Mouse (Mus musculus) neural tube, embryonic 14.5 days (tissue): ENCODE measurements around the gene Rpia. TPM values are rescaled to one million over a fixed set of nuclear protein-coding genes. Genes with fewer than 3 reads are reported as not detected.
"Not testable (repeated sequence)": the region's sequence is repeated elsewhere in the genome, so short reads cannot be mapped to it uniquely, and the experiment has no call there.

Source experiments
- ATAC-seq: fragments of 200-750 bp; cut with Nextera tagmentation; 2 replicates; pipeline ENCODE4 v1.8.0; 2017; ENCODE audit warnings: low read depth, mild to moderate bottlenecking, moderate TSS enrichment, moderate library complexity
- H3K27ac ChIP-seq: fragments of 300-500 bp; sonication (generic); 2 replicates; pipeline ENCODE4 v1.5.1; 2014; ENCODE audit warnings: low read depth, mild to moderate bottlenecking, control low read depth, low read length, moderate library complexity, mixed read lengths
- H3K27me3 ChIP-seq: fragments of 300-500 bp; sonication (generic); 2 replicates; pipeline ENCODE4 v1.6.1; 2014; ENCODE audit warnings: low read length; ENCODE audit not compliant: control insufficient read depth, insufficient read depth
- H3K36me3 ChIP-seq: fragments of 300-500 bp; sonication (generic); 2 replicates; pipeline ENCODE4 v1.6.1; 2014; ENCODE audit warnings: low read length, mixed read lengths; ENCODE audit not compliant: control insufficient read depth, insufficient read depth
- H3K4me1 ChIP-seq: fragments of 300-500 bp; sonication (generic); 2 replicates; pipeline ENCODE4 v1.6.1; 2014; ENCODE audit warnings: low read length; ENCODE audit not compliant: control insufficient read depth, insufficient read depth
- H3K4me2 ChIP-seq: fragments of 300-500 bp; sonication (generic); 2 replicates; pipeline ENCODE4 v1.6.1; 2014; ENCODE audit warnings: mild to moderate bottlenecking, low read depth, low read length, control low read depth
- H3K4me3 ChIP-seq: fragments of 300-500 bp; sonication (generic); 2 replicates; pipeline ENCODE4 v1.5.1; 2014; ENCODE audit warnings: low read depth, low read length, control low read depth, mixed read lengths
- H3K9ac ChIP-seq: fragments of 300-500 bp; sonication (generic); replicated peaks from 2 replicates; pipeline ENCODE4 v1.6.1; 2014; ENCODE audit warnings: low read depth, mild to moderate bottlenecking, control low read depth, low read length, mixed read lengths
- H3K9me3 ChIP-seq: fragments of 300-500 bp; sonication (generic); 2 replicates; pipeline ENCODE4 v1.6.1; 2016; ENCODE audit warnings: low read length; ENCODE audit not compliant: control insufficient read depth
- WGBS: fragments of 180-500 bp; shearing (Covaris S2); extraction: QIAGEN DNeasy Blood & Tissue Kit; methylation state at CpG from one replicate; pipeline ENCODE4 v1.1.7; 2014; 5-methylcytosine and 5-hydroxymethylcytosine counted together
- polyA plus RNA-seq: library from polyadenylated mRNA; unstranded; fragments of >200 nt; fragmentation: Nextera tagmentation; extraction: Ambion mirVana; gene quantifications from 2 replicates; pipeline ENCODE4 v1.2.1, GENCODE M21; 2014

Rpia gene
- polyA plus RNA-seq, 1 experiment from 2014 or later = 4.5 TPM

DNA sequence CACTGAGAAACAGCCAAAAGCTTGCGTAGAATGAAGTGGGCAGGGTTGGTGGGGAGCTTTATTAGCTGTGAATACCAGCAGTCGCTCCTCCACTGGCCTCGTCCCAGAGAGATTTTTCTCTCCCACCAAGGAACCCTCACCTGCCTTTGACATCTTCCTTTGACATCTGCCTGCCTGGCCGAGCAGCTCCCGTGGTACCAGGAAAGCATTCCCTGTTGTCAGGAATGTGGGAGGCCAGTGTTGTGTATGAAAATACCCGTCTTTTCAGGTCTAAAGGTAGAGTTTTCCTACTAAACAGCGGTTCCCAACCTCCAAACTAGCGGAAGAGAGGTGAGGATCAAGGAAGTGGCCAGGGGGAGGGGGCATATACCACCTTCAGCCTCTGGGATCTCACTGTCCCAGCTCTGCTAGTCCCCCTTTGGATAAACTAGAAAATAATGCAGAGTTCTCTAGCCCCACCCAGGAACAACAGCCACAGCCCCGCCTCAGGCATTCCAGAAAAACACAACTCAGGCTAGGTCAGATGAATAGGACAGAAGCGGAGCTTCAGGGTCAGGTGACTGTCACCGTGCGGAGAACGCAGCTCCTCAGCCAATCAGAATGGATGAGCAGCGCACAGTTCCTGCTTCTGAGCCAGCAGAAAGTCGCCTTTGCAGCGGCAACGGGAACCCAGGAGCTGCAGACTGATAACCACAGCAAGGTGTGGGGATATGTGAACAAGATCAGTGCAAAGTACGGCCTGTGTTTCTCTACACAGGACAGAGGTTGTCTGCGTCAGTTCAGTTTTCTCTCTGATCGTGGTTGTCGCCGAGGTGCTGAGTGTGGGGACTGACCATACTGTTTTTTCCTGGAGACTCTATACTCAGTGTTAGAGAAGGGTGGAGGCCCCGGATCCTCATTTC, 32.3 kb upstream of the Rpia start:
- peak overlapping the region; percentile 44; the same call in 1 of the 2 replicates for H3K27ac ChIP-seq
- peak; percentile 98 for ATAC-seq
- H3K4me3 ChIP-seq = peak overlapping the region; percentile 39
- no peaks in the 10 kb centered on the region for H3K9me3 ChIP-seq
- H3K4me2 ChIP-seq = peak overlapping the region; percentile 75
- no peaks in the 10 kb centered on the region for H3K27me3 ChIP-seq
- peaks cover 6% of the 10 kb centered on the region; the same call in 1 of the 2 replicates for H3K4me1 ChIP-seq
- H3K36me3 ChIP-seq = no peaks in the 10 kb centered on the region
- 9% methylated on average over 23 of the region's 23 CpGs for WGBS
- H3K9ac ChIP-seq = peak overlapping the region; percentile 55

DNA sequence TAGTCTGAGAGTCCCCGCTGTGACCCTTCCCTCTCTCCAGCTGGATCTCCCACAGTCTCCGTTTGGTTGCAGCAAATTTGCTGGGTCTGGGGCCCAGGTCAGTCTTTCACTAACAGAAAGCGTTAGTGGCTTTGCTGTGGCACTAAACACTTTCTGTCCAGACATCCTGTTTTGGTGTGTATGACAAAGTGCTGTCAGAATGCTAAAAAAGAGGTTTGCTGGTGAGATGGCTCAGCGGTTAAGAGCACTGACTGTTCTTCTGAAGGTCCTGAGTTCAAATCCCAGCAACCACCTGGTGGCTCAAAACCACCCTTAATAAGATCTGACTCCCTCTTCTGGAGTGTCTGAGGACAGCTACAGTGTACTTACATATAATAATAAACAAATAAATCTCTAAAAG, 31.2 kb upstream of the Rpia start:
- WGBS = 81% methylated on average over 4 of the region's 4 CpGs

DNA sequence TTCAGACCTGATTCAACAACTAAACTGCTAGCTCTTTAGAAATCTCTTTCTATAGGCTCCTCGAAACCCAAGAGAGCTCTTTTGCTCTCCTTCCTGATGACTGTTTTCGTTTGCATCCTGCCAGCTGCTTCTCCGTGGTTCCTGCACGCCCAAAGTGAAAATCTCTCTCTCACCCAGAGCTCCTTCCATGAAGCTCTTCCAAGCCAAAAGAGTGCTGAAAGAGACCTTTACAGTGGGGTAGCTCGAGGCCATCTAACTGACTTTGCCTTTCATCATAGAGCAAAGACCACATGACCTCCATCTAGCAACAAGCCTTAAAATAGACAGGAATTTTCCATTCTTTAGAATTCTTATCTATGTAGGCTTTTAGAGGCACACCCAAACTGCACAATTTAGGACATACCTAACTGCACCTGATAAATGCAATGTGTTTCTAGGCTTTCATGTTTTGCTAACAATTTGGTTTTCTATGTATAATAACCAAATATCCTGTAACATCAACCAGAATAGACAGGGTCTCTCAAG, 30.4 kb upstream of the Rpia start:
- no peak for ATAC-seq
- Histone ChIP-seq H3K4me1 (peaks cover 6% of the 10 kb centered on the region; the same call in 1 of the 2 replicates), H3K27ac (no peak overlapping the region), H3K4me2 (no peak overlapping the region), H3K36me3 (no peaks in the 10 kb centered on the region), H3K9me3 (no peaks in the 10 kb centered on the region), H3K27me3 (no peaks in the 10 kb centered on the region), H3K9ac (no peak overlapping the region), H3K4me3 (no peak overlapping the region)
- WGBS = 67% methylated on average over 5 of the region's 5 CpGs

More for the DNA sequence above, 31.2 kb upstream of the Rpia start:
- H3K4me3 ChIP-seq, H3K9ac ChIP-seq, H3K27me3 ChIP-seq, H3K4me1 ChIP-seq, ATAC-seq, H3K36me3 ChIP-seq, H3K27ac ChIP-seq, H3K4me2 ChIP-seq, H3K9me3 ChIP-seq: not testable (repeated sequence)

DNA sequence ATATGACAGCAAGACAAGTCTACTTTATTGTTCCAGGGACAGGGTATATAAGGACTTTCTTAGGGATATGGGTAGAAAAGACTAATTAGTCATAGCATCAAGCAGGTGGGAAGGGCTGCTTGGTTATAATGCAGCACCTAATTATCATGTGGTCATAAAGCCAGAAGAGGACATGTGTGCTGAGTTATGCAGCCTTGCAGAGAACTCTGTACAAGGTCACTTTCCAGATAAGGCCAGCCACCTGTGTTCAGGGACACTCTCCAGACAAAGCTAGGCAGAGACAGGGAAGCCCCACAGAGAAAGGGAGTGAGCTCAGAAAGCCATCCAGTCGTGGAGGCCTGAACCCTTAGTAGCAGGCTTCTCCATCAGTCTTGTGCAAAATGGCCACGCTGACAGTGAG, 29.5 kb upstream of the Rpia start:
- 64% methylated on average over 2 of the region's 2 CpGs for WGBS
- Histone ChIP-seq H3K27ac (no peak overlapping the region), H3K9me3 (no peaks in the 10 kb centered on the region), H3K4me1 (peaks cover 6% of the 10 kb centered on the region; the same call in 1 of the 2 replicates), H3K27me3 (no peaks in the 10 kb centered on the region), H3K4me3 (no peak overlapping the region), H3K36me3 (no peaks in the 10 kb centered on the region), H3K9ac (no peak overlapping the region), H3K4me2 (no peak overlapping the region)
- no peak for ATAC-seq

DNA sequence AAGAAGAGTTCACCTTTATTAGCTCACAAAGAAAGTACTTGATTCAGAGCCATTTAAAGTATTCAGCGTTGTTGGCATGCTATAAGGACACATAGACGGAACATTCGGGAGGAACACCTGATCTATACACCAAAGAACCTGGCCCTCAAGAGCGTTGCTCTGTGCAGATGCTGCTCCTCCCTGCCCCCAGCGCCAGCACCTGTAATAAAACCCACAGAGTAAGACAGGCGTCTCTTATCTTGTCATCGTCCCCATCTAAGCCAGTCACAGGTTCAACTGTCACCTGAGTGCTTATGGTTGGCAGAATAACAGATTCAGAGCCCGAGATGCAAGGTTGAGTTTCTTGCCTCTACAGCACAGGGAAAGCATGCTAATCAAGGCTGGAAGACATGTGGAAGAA, 23.4 kb upstream of the Rpia start:
- no peak overlapping the region for H3K4me3 ChIP-seq
- ATAC-seq = no peak
- H3K4me1 ChIP-seq = no peaks in the 10 kb centered on the region
- no peak overlapping the region for H3K9ac ChIP-seq
- WGBS = 89% methylated on average over 8 of the region's 8 CpGs
- H3K36me3 ChIP-seq = no peaks in the 10 kb centered on the region
- no peak overlapping the region for H3K27ac ChIP-seq
- no peaks in the 10 kb centered on the region for H3K27me3 ChIP-seq
- no peak overlapping the region for H3K4me2 ChIP-seq
- H3K9me3 ChIP-seq = no peaks in the 10 kb centered on the region

DNA sequence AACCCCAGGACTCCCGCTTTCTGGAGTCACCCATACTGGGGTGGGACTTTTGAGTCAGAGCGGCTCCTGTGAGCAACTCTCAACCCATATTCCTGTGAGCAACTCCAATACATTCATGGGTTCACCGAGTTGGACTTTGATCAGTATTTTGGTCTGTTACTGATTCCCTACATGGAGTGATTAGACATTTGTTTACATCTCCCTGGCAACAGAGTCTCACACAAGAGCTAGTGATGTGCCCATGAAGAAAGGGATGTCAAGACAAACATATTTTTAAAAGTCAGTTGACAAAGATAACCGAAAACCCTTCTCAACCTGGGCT, 22.6 kb upstream of the Rpia start:
- no peak overlapping the region for H3K9ac ChIP-seq
- H3K27me3 ChIP-seq = no peaks in the 10 kb centered on the region
- H3K36me3 ChIP-seq = no peaks in the 10 kb centered on the region
- WGBS = 91% methylated on average over 4 of the region's 4 CpGs
- no peaks in the 10 kb centered on the region for H3K4me1 ChIP-seq
- H3K27ac ChIP-seq = no peak overlapping the region
- no peak for ATAC-seq
- no peak overlapping the region for H3K4me2 ChIP-seq
- no peak overlapping the region for H3K4me3 ChIP-seq
- H3K9me3 ChIP-seq = no peaks in the 10 kb centered on the region

DNA sequence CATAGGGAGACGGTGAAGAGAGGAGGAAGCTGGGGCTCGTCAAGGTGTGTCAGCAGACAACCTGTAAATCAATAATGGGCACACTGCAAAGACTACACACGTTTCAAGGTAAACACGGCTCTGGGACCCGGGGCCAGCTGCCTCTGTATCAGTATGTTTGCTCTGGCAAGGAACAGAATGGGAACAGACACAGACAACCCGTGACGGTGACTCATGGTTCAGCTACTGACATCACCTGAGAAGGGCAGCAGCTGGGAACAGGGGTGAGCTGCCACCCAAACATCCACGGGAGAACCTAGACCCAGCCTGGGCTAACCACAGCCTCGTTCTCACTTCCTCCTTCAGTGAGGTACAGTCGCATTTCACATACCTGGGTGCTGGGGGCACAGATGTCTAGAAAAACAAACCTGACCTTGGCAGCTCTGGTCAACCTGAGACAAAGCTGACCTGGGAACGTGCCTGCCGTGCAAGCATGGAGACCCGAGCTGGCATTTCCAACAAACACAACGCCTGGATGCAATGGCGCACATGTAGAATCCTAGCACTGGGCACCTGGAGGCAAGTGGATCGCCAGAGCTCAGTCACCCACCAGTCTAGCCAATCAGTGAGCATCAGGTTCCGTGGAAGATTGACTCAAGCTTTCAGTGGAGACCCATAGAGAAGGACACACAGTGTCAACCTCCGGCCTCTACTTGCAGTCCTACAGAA, 22.0 kb upstream of the Rpia start:
- Histone ChIP-seq H3K4me3 (no peak overlapping the region), H3K4me1 (no peaks in the 10 kb centered on the region), H3K9me3 (no peaks in the 10 kb centered on the region), H3K9ac (no peak overlapping the region), H3K27ac (no peak overlapping the region), H3K4me2 (no peak overlapping the region), H3K27me3 (no peaks in the 10 kb centered on the region), H3K36me3 (no peaks in the 10 kb centered on the region)
- WGBS = 90% methylated on average over 18 of the region's 18 CpGs
- no peak; the same call in 1 of the 2 replicates for ATAC-seq

DNA sequence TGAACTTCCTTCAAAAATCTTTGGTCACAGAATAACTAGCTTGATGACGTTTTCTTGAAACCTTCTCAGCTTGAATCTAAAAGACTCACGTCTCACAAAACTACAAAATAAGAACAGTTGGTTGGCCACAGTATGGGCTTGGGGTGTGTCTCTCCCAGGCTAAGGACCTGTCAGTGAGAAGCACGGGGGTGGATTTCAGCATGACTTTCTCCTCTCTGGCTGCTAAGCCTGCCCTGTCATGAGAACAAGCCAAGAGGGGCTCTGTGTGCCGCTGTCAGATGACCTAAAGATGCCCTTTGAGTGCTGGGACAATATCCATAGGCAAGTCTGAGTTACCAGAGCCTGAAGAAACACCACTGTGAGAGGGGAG, 20.5 kb upstream of the Rpia start:
- H3K4me2 ChIP-seq = no peak overlapping the region
- H3K9ac ChIP-seq = no peak overlapping the region
- 51% methylated on average over 4 of the region's 4 CpGs for WGBS
- H3K36me3 ChIP-seq = no peaks in the 10 kb centered on the region
- no peaks in the 10 kb centered on the region for H3K9me3 ChIP-seq
- no peak for ATAC-seq
- H3K27me3 ChIP-seq = no peaks in the 10 kb centered on the region
- no peak overlapping the region for H3K27ac ChIP-seq
- no peaks in the 10 kb centered on the region for H3K4me1 ChIP-seq
- H3K4me3 ChIP-seq = no peak overlapping the region
